Comparison of ENCODE assay signal across 8 mouse cellular contexts in genomic region chr3:129879131-129879757, GRCm38 (mm10). TPM values are rescaled to one million over a fixed set of nuclear protein-coding genes. Genes with fewer than 3 reads are reported as not detected.
DNase-seq lines count a peak whose midpoint lies in the region; ATAC-seq lines count a peak whose summit lies in the region.

No protein-coding gene starts in this region.

- H3K9me3 ChIP-seq in embryonic facial prominence, embryonic 11.5 days (replicated peaks; ENCODE audit: control insufficient read depth, low read length) = no peaks in the 10 kb centered on the region

- peak; percentile 73 for ATAC-seq in embryonic facial prominence, embryonic 11.5 days (replicated peaks; ENCODE audit: insufficient number of reproducible peaks, low FRiP score, low TSS enrichment, low read depth)
- peak; percentile 42 for ATAC-seq in megakaryocyte progenitor cell, adult 5-6 weeks (replicated peaks; ENCODE audit: poor library complexity)

- intact Hi-C loops in heart, postnatal 10 days (cut with DNase I) = loop anchor here (2.0 kb wide), 1 partner anchor 22 kb away; the partner anchor contains the start of gene Casp6

- H3K4me2 ChIP-seq in embryonic facial prominence, embryonic 11.5 days (ENCODE audit: low read depth, low read length) = peak overlapping the region; percentile 77

- H3K36me3 ChIP-seq in embryonic facial prominence, embryonic 11.5 days (replicated peaks; ENCODE audit: control insufficient read depth, insufficient read depth, low read depth, low read length) = no peaks in the 10 kb centered on the region

- no peak overlapping the region for H3K27ac ChIP-seq in embryonic facial prominence, embryonic 11.5 days (replicated peaks; ENCODE audit: low read depth, low read length)

- WGBS in embryonic facial prominence, embryonic 11.5 days = under 1% methylated on average over 25 of the region's 25 CpGs

- H3K4me3 ChIP-seq in embryonic facial prominence, embryonic 11.5 days (ENCODE audit: low read depth, low read length) = peak overlapping the region; percentile 67

- peak; percentile 35 to 43 for DNase-seq in B cell, adult 2 months
- peak; percentile 33 for DNase-seq in MN1 (ENCODE audit: low spot score)
- peak; percentile 59 for DNase-seq in embryonic facial prominence, embryonic 11.5 days (ENCODE audit: low spot score)
- DNase-seq in heart, postnatal 10 days = peak; percentile 42 to 48
- peak; percentile 62 to 64 for DNase-seq in kidney, postnatal 36 days
- DNase-seq in testis, postnatal 10 days (ENCODE audit: low spot score) = peak; percentile 60
- no peak for DNase-seq in cerebellum, adult 9-11 months

- no peaks in the 10 kb centered on the region for H3K27me3 ChIP-seq in embryonic facial prominence, embryonic 11.5 days (ENCODE audit: control insufficient read depth, insufficient read depth, low read length)

- H3K4me1 ChIP-seq in embryonic facial prominence, embryonic 11.5 days (ENCODE audit: control insufficient read depth, insufficient read depth, low read length) = no peaks in the 10 kb centered on the region

- peak overlapping the region; percentile 58 for H3K9ac ChIP-seq in embryonic facial prominence, embryonic 11.5 days (replicated peaks; ENCODE audit: low read length)

RNA-seq across cellular contexts. Expression of gene Pla2g12a, which starts 0.8 kb away (rescaled TPM):
- polyA plus RNA-seq in embryonic facial prominence, embryonic 11.5 days (2014; fragmentation: Nextera tagmentation; extraction: Ambion mirVana) = 30.1 and 30.2 TPM in 2 replicates
- total RNA-seq in heart, postnatal 10 days (2021) = 10 to 100 TPM; 21.3 to 29.8 TPM
- 32.2 and 40.1 TPM in 2 replicates for total RNA-seq in megakaryocyte progenitor cell, adult 5-6 weeks (2015)
- 24.3 and 31.3 TPM in 2 replicates for total RNA-seq in megakaryocyte progenitor cell, adult 5-6 weeks (2017)

RNA-seq across cellular contexts. Expression of gene Casp6, which starts 22.0 kb away (rescaled TPM):
- polyA plus RNA-seq in embryonic facial prominence, embryonic 11.5 days (2014; fragmentation: Nextera tagmentation; extraction: Ambion mirVana) = 111 and 119 TPM in 2 replicates
- 10 to 100 TPM; 19.5 to 25.3 TPM for total RNA-seq in heart, postnatal 10 days (2021)
- total RNA-seq in megakaryocyte progenitor cell, adult 5-6 weeks (2015) = 16.2 and 16.3 TPM in 2 replicates
- total RNA-seq in megakaryocyte progenitor cell, adult 5-6 weeks (2017) = 9.3 and 13.3 TPM in 2 replicates

RNA-seq across cellular contexts. Expression of gene Cfi, which starts 43.6 kb away (rescaled TPM):
- polyA plus RNA-seq in embryonic facial prominence, embryonic 11.5 days (2014; fragmentation: Nextera tagmentation; extraction: Ambion mirVana) = 0.45 and 0.52 TPM in 2 replicates
- total RNA-seq in heart, postnatal 10 days (2021) = 1 to 10 TPM; 1.2 to 1.3 TPM
- total RNA-seq in megakaryocyte progenitor cell, adult 5-6 weeks (2015) = not detected in 2 replicates
- total RNA-seq in megakaryocyte progenitor cell, adult 5-6 weeks (2017) = not detected in 2 replicates

RNA-seq across cellular contexts. Expression of gene Gar1, which starts 48.0 kb away (rescaled TPM):
- polyA plus RNA-seq in embryonic facial prominence, embryonic 11.5 days (2014; fragmentation: Nextera tagmentation; extraction: Ambion mirVana) = 44.5 and 47.3 TPM in 2 replicates
- 10 to 100 TPM; 25.5 to 29.4 TPM for total RNA-seq in heart, postnatal 10 days (2021)
- total RNA-seq in megakaryocyte progenitor cell, adult 5-6 weeks (2015) = 49.3 and 64.6 TPM in 2 replicates
- 23.6 and 26.9 TPM in 2 replicates for total RNA-seq in megakaryocyte progenitor cell, adult 5-6 weeks (2017)

RNA-seq across cellular contexts. Expression of gene Rrh, which starts 56.9 kb away (rescaled TPM):
- polyA plus RNA-seq in embryonic facial prominence, embryonic 11.5 days (2014; fragmentation: Nextera tagmentation; extraction: Ambion mirVana) = 0.15 and 0.61 TPM in 2 replicates
- total RNA-seq in heart, postnatal 10 days (2021) = under 1 TPM; 0.12 to 0.14 TPM
- total RNA-seq in megakaryocyte progenitor cell, adult 5-6 weeks (2015) = 0.07 and 0.35 TPM in 2 replicates
- total RNA-seq in megakaryocyte progenitor cell, adult 5-6 weeks (2017) = 0.12 and 0.47 TPM in 2 replicates
